Mouse (Mus musculus): ENCODE measurements around the gene Hunk. TPM values are rescaled to one million over a fixed set of nuclear protein-coding genes. Genes with fewer than 3 reads are reported as not detected.

The Hunk gene
- polyA plus RNA-seq (2016; fragmentation: Nextera tagmentation; extraction: Ambion mirVana), result 12.7 and 14.4 TPM in 2 replicates

DNA sequence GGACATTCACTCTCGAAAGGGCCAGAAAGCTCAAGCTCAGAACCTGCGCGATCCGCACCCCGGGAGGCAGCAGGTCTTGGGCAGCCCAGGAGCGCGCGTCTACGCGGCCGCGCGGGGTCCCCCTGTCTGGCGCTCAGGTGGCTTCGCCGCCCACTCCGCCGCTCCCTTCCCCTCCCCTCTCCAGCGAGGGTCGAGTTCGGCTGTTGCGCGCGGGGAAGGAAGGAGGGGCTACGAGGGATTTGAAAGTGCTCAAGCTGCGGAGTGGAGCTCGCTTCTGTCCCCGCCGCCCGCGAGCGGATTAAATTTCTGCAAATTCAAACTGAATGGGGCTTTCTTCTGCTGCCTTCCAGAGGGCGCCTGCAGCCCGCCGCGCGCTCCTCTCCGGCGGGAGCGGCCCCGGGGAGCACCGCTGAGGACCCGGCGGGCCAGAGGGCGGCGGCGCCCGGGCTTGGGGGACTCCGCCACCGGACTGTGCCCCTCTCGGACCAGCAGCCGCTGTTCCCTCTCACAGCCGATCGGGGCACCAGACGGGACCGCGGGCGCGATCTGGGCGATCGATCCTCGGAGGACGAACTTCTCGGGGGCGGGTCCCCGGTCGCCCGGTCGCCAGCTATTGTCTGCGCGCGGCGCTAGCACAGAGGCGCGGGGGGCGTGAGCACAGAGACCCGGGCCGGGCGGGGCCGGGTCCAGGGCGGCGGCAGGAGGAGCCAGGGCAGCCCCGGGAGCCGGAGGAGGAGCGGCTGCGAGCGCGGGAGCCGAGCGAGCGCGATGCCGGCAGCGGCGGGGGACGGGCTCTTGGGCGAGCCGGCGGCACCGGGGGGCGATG is at the start of gene Hunk:
Hunk (plus strand) TSS at position 326 of the 826 bp plus-strand sequence.
- H3K9me3 ChIP-seq, result peaks cover 9% of the 10 kb centered on the region
- H3K4me1 ChIP-seq (replicated peaks), result peaks cover 49% of the 10 kb centered on the region
- peaks cover 37% of the 10 kb centered on the region for H3K27me3 ChIP-seq (ENCODE audit: insufficient read depth, poor library complexity, severe bottlenecking)
- H3K27ac ChIP-seq, result peak within 1 kb of the TSS; percentile 98
- peak within 1 kb of the TSS; percentile 94 for H3K4me3 ChIP-seq
- WGBS, result under 1% methylated on average over 101 of the region's 101 CpGs
- DNase-seq (ENCODE audit: low spot score), result peak; percentile 85
- peaks cover 20% of the 10 kb centered on the region for H3K36me3 ChIP-seq

DNA sequence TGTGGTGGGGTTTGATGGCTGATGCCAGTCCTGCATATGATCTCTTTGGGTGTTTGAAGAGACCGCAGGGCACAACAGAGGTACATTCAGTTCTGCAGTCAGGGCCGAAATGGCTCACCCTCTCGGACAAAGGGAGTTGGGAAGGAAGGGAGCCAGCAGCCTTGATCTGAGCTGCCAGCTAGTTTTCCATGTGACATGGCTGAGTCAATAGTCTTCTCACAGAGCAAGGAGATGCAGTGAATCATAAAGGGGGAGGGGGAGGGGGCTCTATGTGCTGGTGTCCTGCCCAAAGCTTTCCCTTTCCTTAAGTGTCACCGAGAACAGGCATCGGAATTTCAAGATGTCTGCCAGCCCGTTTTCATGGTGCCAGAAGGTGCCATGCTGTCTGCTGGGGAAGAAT is 46.8 kb upstream of the Hunk start:
- 89% methylated on average over 6 of the region's 6 CpGs for WGBS
- DNase-seq (ENCODE audit: low spot score), result no peak
- Histone ChIP-seq H3K27me3 (ENCODE audit: insufficient read depth, poor library complexity, severe bottlenecking) (no peaks in the 10 kb centered on the region), H3K36me3 (no peaks in the 10 kb centered on the region), H3K9me3 (no peaks in the 10 kb centered on the region), H3K4me1 (replicated peaks) (0 out of 2 replicates have a peak, but pooled peaks cover 3% of the 10 kb centered on the region), H3K27ac (no peak overlapping the region), H3K4me3 (no peak overlapping the region)

DNA sequence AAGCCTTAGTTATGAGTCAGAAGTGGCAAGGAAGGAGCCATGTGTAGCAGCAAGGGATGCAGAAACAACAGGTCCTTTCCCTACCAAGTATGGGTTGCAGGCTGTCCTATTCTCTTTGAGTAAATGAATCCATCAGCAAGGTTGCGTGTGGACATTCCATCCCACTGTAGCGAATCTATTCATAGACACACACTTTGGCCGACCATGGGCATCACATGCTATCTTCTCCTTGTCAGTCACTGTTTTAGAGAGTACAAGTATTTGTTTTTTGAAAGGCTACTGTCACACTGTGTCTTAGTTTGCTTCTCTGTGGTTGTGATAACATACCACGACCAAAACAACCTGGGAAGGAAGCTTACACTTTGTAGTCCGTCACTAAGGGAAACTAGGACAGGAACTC is 44.7 kb upstream of the Hunk start:
- WGBS, result 89% methylated on average over 5 of the region's 5 CpGs
- no peak for DNase-seq (ENCODE audit: low spot score)
- Histone ChIP-seq H3K4me3 (no peak overlapping the region), H3K4me1 (replicated peaks) (no peaks in the 10 kb centered on the region), H3K36me3 (no peaks in the 10 kb centered on the region), H3K9me3 (no peaks in the 10 kb centered on the region), H3K27ac (no peak overlapping the region), H3K27me3 (ENCODE audit: insufficient read depth, poor library complexity, severe bottlenecking) (no peaks in the 10 kb centered on the region)

DNA sequence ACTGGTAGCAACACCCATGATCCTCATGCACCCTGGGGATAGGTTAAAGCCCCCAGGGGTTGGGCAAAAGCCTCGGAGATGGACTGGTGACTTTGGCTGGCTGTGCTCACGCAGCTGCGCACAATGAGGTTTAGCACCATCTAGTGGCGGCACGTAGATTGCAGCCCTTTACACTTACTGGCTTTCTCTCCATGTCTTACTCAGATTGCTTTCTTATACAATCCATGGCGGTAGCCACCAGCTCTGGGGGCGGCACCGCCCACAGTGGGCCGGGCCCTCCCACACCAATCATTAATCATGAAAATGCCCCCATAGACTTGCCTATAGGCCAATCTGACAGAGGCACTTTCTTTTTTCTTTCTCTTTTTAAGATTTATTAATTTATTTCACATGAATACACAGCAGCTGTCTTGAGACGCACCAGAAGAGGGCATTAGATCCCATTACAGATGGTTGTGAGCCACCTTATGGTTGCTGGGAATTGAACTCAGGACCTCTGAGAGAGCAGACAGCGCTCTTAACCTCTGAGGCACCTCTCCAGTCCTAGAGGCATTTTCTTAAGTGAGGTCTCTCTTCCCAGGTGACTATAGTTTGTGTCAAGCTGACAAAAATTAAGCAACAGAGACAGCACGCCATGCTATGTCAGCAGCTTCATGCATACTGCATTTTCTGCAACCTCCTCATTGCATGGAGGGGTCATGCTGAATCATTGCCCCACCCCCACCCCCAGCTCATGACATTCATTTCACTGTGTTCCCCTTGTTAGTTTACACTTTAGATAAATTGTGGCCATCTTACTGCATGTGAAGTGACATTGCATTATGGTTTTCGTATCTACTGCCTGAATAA is 35.9 kb upstream of the Hunk start:
- H3K27me3 ChIP-seq (ENCODE audit: insufficient read depth, poor library complexity, severe bottlenecking), result no peaks in the 10 kb centered on the region; the same call in 1 of the 2 replicates
- H3K4me1 ChIP-seq (replicated peaks), result 0 out of 2 replicates have a peak, but pooled peaks cover 2% of the 10 kb centered on the region
- no peak overlapping the region for H3K27ac ChIP-seq
- no peaks in the 10 kb centered on the region for H3K9me3 ChIP-seq
- H3K4me3 ChIP-seq, result peak overlapping the region; percentile 24
- WGBS, result 29% methylated on average over 13 of the region's 13 CpGs
- peak; percentile 83 for DNase-seq (ENCODE audit: low spot score)
- no peaks in the 10 kb centered on the region for H3K36me3 ChIP-seq

DNA sequence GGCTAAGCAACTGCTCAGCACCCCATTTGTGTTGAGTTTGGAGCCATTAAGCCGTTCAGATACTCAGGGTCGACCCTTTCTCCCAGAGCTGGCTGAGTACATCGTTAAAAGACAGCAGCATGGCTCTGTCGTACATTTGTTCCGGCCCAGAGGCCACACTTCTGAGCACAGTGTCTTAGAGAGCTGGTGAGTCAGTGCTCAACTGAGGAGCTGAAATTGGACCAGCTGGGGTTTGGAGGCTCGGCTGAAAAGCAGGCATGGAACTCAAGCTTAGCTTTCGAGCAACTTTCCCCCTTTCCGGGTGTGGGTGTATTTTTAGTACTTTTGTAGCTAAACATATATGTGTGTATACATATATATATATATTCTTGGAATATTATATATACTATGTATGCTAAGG is 34.1 kb upstream of the Hunk start:
- Histone ChIP-seq H3K36me3 (no peaks in the 10 kb centered on the region), H3K27me3 (ENCODE audit: insufficient read depth, poor library complexity, severe bottlenecking) (no peaks in the 10 kb centered on the region; the same call in 1 of the 2 replicates), H3K4me3 (no peak overlapping the region), H3K27ac (no peak overlapping the region), H3K9me3 (no peaks in the 10 kb centered on the region), H3K4me1 (replicated peaks) (0 out of 2 replicates have a peak, but pooled peaks cover 2% of the 10 kb centered on the region)
- no peak for DNase-seq (ENCODE audit: low spot score)
- 78% methylated on average over 8 of the region's 8 CpGs for WGBS

DNA sequence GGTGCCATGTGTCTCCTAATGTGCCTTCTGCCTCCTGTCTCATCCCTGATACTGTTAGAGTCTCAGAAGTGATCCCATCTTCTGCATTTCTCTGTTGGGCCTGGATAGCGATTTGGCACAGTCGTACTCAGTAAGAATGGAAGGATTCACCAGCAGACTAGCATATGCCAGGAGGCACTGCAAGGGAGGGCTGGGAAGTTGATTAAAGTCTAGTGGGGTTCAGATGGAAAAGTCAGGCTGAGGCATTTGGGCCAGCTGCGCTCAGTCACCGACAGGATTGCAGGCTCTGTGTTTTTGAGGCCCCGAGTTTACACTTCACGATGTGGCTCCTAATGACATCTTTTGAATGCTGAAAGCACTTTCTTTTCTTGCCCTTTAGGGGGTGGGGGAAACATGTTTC is 33.1 kb upstream of the Hunk start:
- Histone ChIP-seq H3K36me3 (no peaks in the 10 kb centered on the region), H3K4me3 (no peak overlapping the region), H3K9me3 (no peaks in the 10 kb centered on the region), H3K4me1 (replicated peaks) (peaks cover 3% of the 10 kb centered on the region), H3K27me3 (ENCODE audit: insufficient read depth, poor library complexity, severe bottlenecking) (no peaks in the 10 kb centered on the region; the same call in 1 of the 2 replicates), H3K27ac (no peak overlapping the region)
- 74% methylated on average over 6 of the region's 6 CpGs for WGBS
- DNase-seq (ENCODE audit: low spot score), result no peak

DNA sequence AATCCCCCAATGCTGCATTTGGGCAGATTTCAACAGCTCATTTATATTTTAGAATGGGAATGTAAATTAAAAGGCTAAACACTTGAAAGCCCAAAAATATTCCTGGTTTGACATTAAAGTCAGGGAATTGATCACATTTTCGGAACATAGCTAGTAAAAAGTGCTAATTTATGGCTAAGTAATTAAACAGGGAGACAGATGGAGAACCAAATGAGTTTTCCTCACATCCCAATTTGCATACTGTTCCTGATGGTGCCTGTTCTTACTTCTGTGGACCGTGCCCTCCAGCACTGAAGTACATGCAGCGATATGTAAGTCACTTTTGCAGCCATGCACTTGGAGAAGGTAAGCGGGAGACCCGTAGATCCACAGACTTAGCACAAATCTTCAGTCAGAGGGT is 32.7 kb upstream of the Hunk start:
- Histone ChIP-seq H3K9me3 (no peaks in the 10 kb centered on the region), H3K36me3 (no peaks in the 10 kb centered on the region), H3K27ac (no peak overlapping the region), H3K27me3 (ENCODE audit: insufficient read depth, poor library complexity, severe bottlenecking) (no peaks in the 10 kb centered on the region; the same call in 1 of the 2 replicates), H3K4me3 (no peak overlapping the region), H3K4me1 (replicated peaks) (peaks cover 8% of the 10 kb centered on the region)
- 87% methylated on average over 5 of the region's 5 CpGs for WGBS
- DNase-seq (ENCODE audit: low spot score), result no peak

DNA sequence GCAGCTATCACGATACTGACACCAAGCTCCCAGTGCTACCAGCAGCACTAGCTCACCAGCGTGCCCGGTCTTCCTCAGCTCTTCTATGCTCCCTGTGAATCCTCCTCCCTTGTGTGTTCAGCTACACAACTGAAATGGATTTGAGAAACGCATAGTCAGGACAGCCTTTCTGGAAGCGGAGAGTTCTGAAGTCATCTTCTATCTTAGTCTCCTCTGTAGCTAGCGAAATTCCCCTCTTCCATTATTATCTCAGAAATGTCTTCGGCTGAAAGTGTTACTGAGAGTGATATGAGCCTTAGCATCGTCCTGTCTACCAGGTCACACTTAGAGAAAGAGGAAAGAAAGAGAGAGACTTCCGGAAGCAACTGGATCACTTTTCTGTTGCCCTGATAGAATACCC is 26.5 kb upstream of the Hunk start:
- Histone ChIP-seq H3K9me3 (no peaks in the 10 kb centered on the region), H3K27ac (no peak overlapping the region), H3K4me3 (no peak overlapping the region), H3K4me1 (replicated peaks) (peaks cover 21% of the 10 kb centered on the region), H3K36me3 (no peaks in the 10 kb centered on the region), H3K27me3 (ENCODE audit: insufficient read depth, poor library complexity, severe bottlenecking) (no peaks in the 10 kb centered on the region)
- no peak for DNase-seq (ENCODE audit: low spot score)
- 85% methylated on average over 9 of the region's 9 CpGs for WGBS

DNA sequence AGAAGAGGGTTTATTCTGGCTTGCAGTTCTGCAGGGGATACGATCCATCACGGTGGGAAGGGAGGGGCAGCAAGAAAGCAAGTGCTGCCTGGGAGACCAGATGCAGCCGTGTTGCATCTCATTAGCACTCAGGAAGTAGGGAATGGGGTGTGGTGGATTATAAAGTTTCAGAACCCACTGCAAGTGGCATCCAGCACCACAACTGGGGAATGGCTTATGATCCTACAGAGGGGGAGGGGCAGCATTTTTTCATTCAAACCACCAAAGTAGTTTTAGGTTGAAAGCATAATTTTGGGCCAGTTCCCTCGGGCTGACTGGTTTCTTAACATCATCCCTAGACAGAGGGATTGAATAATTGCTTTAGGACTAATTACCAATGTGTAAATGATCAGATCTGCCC is 26.1 kb upstream of the Hunk start:
- Histone ChIP-seq H3K27me3 (ENCODE audit: insufficient read depth, poor library complexity, severe bottlenecking) (no peaks in the 10 kb centered on the region), H3K4me1 (replicated peaks) (peaks cover 21% of the 10 kb centered on the region), H3K36me3 (no peaks in the 10 kb centered on the region), H3K27ac (no peak overlapping the region), H3K9me3 (no peaks in the 10 kb centered on the region), H3K4me3 (no peak overlapping the region)
- WGBS, result 41% methylated on average over 4 of the region's 4 CpGs
- DNase-seq (ENCODE audit: low spot score), result no peak

DNA sequence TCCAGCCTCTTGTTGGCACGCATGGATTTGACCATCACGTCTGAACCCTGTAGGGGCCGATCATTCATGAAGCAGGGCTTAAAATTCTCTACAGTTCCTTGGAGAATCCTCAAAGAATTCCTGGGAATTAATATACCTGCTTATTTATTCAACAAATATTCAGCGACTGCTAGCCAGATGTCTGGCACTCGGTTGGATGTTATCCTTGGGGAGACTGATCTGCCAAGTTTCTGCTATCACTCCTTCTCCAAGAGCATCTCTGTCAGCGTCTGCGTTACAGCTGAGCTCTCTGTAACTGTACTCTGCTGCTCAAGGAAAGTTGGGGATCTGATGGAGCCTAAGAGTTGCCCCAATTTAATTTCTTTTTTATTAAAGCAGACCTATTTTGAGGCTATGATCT is 25.5 kb upstream of the Hunk start:
- WGBS, result 67% methylated on average over 7 of the region's 7 CpGs
- Histone ChIP-seq H3K27me3 (ENCODE audit: insufficient read depth, poor library complexity, severe bottlenecking) (no peaks in the 10 kb centered on the region), H3K9me3 (no peaks in the 10 kb centered on the region), H3K4me3 (no peak overlapping the region), H3K36me3 (no peaks in the 10 kb centered on the region), H3K4me1 (replicated peaks) (peaks cover 21% of the 10 kb centered on the region), H3K27ac (no peak overlapping the region)
- no peak for DNase-seq (ENCODE audit: low spot score)

DNA sequence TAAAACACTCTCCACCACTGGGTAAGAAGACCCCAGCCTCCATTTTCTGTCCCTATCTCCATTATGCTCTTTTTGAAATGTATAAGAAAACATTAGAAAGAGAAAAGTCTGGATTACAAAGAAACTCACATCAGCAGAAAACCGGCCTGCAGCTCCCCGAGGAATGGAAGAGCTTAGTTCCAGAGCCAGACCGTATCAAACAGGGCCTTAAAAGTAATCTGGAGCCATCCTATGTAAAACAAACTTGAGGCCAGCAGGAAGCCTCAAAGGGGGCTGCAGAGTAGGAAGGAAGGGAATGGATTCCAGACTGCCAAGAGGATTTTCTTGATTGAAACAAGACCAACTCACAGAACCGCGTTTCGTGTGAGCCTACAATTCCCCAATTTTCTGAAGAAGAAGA is 22.9 kb upstream of the Hunk start:
- WGBS, result 63% methylated on average over 6 of the region's 6 CpGs
- H3K36me3 ChIP-seq, result no peaks in the 10 kb centered on the region
- H3K27ac ChIP-seq, result no peak overlapping the region
- no peak for DNase-seq (ENCODE audit: low spot score)
- no peaks in the 10 kb centered on the region for H3K9me3 ChIP-seq
- H3K27me3 ChIP-seq (ENCODE audit: insufficient read depth, poor library complexity, severe bottlenecking), result no peaks in the 10 kb centered on the region
- H3K4me3 ChIP-seq, result no peak overlapping the region
- H3K4me1 ChIP-seq (replicated peaks), result peaks cover 18% of the 10 kb centered on the region

DNA sequence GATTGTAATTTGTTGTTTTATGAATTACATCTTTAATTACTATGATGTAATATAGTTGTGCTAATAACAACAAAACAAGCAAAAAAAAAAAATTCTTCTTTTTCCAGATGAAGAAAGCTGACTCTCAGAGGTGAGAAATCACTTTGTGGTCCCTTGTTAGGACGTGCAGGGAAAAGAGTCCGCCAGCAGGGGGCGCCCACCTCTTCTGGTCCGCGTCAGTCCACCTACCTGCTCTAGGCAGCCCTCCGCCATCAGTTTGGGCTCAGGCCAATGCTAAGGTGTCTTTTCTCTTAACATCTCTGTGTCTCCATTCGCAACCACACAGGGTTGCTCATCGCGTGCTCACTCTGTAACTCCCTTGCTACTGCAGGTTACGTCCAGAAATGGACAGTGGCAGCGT is 5.9 kb upstream of the Hunk start:
- no peak overlapping the region for H3K4me3 ChIP-seq
- H3K9me3 ChIP-seq, result 0 out of 2 replicates have a peak, but pooled peaks cover 5% of the 10 kb centered on the region
- WGBS, result 18% methylated on average over 11 of the region's 11 CpGs
- no peaks in the 10 kb centered on the region for H3K36me3 ChIP-seq
- peaks cover 4% of the 10 kb centered on the region; the same call in 1 of the 2 replicates for H3K4me1 ChIP-seq (replicated peaks)
- peak; percentile 79 for DNase-seq (ENCODE audit: low spot score)
- no peak overlapping the region for H3K27ac ChIP-seq
- peaks cover 37% of the 10 kb centered on the region for H3K27me3 ChIP-seq (ENCODE audit: insufficient read depth, poor library complexity, severe bottlenecking)

DNA sequence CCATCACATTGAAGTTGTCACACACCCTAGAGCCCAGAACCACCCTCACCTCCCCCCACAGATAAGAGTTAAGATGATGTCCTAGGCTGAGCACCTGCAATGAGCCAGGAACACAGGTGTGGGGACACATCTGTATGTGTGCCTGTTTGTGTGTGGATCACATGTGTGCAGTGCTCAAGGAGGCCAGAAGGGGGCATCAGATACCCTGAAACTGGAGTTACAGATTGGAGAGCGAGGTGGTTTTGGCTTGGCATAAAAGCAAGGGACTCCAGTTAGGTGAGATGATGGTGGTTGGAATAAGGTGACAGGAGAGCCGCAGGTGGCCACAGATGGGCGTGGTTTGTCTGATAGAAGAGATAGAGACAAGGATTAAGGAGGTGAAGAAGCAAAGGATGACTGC is 4.2 kb upstream of the Hunk start:
- Histone ChIP-seq H3K4me3 (no peak overlapping the region), H3K4me1 (replicated peaks) (peaks cover 18% of the 10 kb centered on the region), H3K9me3 (0 out of 2 replicates have a peak, but pooled peaks cover 5% of the 10 kb centered on the region), H3K27me3 (ENCODE audit: insufficient read depth, poor library complexity, severe bottlenecking) (peaks cover 40% of the 10 kb centered on the region), H3K27ac (no peak overlapping the region), H3K36me3 (no peaks in the 10 kb centered on the region)
- DNase-seq (ENCODE audit: low spot score), result no peak
- 87% methylated on average over 3 of the region's 3 CpGs for WGBS

All from hindbrain, embryonic 10.5 days (tissue).